Mouse (Mus musculus) liver, embryonic 14.5 days (tissue): ENCODE data around the gene Snrpa1. TPM values are rescaled to one million over a fixed set of nuclear protein-coding genes. Genes with fewer than 3 reads are reported as not detected.

ENCODE experiments used
- ATAC-seq: fragments of 200-750 bp; cut with Nextera tagmentation; 2 replicates; pipeline ENCODE4 v1.8.0; 2017; ENCODE audit warnings: moderate number of reproducible peaks, mild to moderate bottlenecking, moderate library complexity; ENCODE audit not compliant: insufficient read depth
- DNase-seq, 3 experiments: peaks; one replicate each; pipeline ENCODE4 v3.0.0-alpha.2; 2012 to 2013; ENCODE audit warnings: low read depth in 3 of 3, low spot score in 3 of 3
- H3K27ac ChIP-seq: fragments of 300-500 bp; sonication (generic); 2 replicates; pipeline ENCODE4 v1.5.1; 2014; ENCODE audit warnings: moderate library complexity, mild to moderate bottlenecking, control low read depth, inconsistent platforms
- H3K27me3 ChIP-seq: fragments of 300-500 bp; sonication (generic); 2 replicates; pipeline ENCODE4 v1.6.1; 2014; ENCODE audit warnings: mild to moderate bottlenecking, low read length, moderate library complexity; ENCODE audit not compliant: control insufficient read depth, insufficient read depth
- H3K36me3 ChIP-seq: fragments of 300-500 bp; sonication (generic); replicated peaks from 2 replicates; pipeline ENCODE4 v1.6.1; 2014; ENCODE audit warnings: low read depth; ENCODE audit not compliant: control insufficient read depth, insufficient read depth
- H3K4me1 ChIP-seq, 2 experiments: fragments of 200-500 bp in 1 of 2; fragments of 300-500 bp in 1 of 2; sonication (generic) in 1 of 2; replicated peaks; 2 replicates each; pipeline ENCODE4 v1.6.1; 2012 to 2014; ENCODE audit warnings: antibody characterized with exemption in 1 of 2, inconsistent platforms in 1 of 2, low read length in 1 of 2; ENCODE audit not compliant: control insufficient read depth in 2 of 2, insufficient read depth in 2 of 2
- H3K4me2 ChIP-seq: fragments of 300-500 bp; sonication (generic); 2 replicates; pipeline ENCODE4 v1.6.1; 2014; ENCODE audit warnings: low read depth, mild to moderate bottlenecking, control low read depth, moderate library complexity
- H3K4me3 ChIP-seq, 2 experiments: fragments of 200-500 bp in 1 of 2; fragments of 300-500 bp in 1 of 2; sonication (generic) in 1 of 2; 2 replicates each; pipeline ENCODE4 v1.5.1; 2012 to 2014; ENCODE audit warnings: low read depth in 2 of 2, low read length in 2 of 2, mild to moderate bottlenecking in 2 of 2, control low read depth in 1 of 2, inconsistent platforms in 1 of 2, moderate library complexity in 1 of 2; ENCODE audit not compliant: insufficient read depth in 1 of 2
- H3K9ac ChIP-seq: fragments of 300-500 bp; sonication (generic); replicated peaks from 2 replicates; pipeline ENCODE4 v1.6.1; 2014; ENCODE audit warnings: mild to moderate bottlenecking, control low read depth, moderate library complexity
- H3K9me3 ChIP-seq: fragments of 300-500 bp; sonication (generic); 2 replicates; pipeline ENCODE4 v1.6.1; 2016; ENCODE audit warnings: low read length, mixed read lengths; ENCODE audit not compliant: control insufficient read depth
- CTCF ChIP-seq: IDR thresholded peaks from 2 replicates; pipeline ENCODE4 v1.5.1; 2016; ENCODE audit warnings: antibody characterized with exemption, low read depth, control low read depth
- EP300 ChIP-seq: IDR thresholded peaks from 2 replicates; pipeline ENCODE4 v1.6.1; 2016; ENCODE audit warnings: antibody characterized with exemption, low read depth
- WGBS: fragments of 180-500 bp; shearing (Covaris S2); extraction: QIAGEN DNeasy Blood & Tissue Kit; methylation state at CpG from one replicate; pipeline ENCODE4 v1.1.7; 2014; ENCODE audit not compliant: insufficient replicate concordance; 5-methylcytosine and 5-hydroxymethylcytosine counted together
- polyA plus RNA-seq, 2 experiments: library from polyadenylated mRNA; depleted of rRNA in 1 of 2; stranded (reverse) in 1 of 2; unstranded in 1 of 2; fragments of >200 nt; fragmentation: Nextera tagmentation in 1 of 2; extraction: Ambion mirVana in 1 of 2; gene quantifications; 2 replicates each; pipeline versions ENCODE4 v1.2.1 to v1.2.3; 2012 to 2014

Snrpa1 gene
- polyA plus RNA-seq, 2 experiments, result 43.9 to 88.4 TPM

DNA sequence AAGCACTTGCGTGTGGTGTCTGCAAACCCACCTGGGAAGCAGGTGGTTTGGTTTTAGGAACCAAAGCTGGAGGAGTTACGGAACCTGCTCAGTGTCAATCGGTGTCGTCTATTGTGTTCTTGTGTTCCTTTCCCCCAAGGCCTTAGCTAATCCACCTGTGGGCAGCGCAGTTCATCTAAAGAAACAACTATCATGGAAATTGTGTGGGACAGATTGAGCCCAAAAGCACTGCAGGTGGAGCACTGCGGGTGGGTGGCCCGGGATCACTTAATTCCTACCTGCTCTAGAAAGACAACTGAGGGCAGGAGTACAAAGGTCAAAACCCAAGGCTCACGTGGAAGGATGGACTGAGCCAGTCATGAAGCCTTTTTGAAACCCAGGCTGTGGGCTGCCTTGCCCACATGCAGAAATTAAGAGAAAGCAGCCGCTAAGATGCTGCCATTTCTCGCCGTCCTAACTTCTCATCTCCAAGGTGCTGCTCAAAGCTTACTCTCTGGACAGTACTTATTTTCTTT is 31.9 kb downstream of the Snrpa1 start:
- no peaks in the 10 kb centered on the region for H3K4me1 ChIP-seq
- no peaks in the 10 kb centered on the region for H3K27me3 ChIP-seq
- no peak for ATAC-seq
- WGBS, result 82% methylated on average over 11 of the region's 11 CpGs
- H3K9me3 ChIP-seq, result no peaks in the 10 kb centered on the region
- no peak overlapping the region for H3K4me2 ChIP-seq
- no peak overlapping the region for H3K9ac ChIP-seq
- DNase-seq, result no peak
- no peak overlapping the region for H3K27ac ChIP-seq
- H3K36me3 ChIP-seq, result peaks cover 18% of the 10 kb centered on the region
- H3K4me3 ChIP-seq, result no peak overlapping the region
- TF ChIP-seq CTCF, result no peak
- TF ChIP-seq EP300, result no peak

DNA sequence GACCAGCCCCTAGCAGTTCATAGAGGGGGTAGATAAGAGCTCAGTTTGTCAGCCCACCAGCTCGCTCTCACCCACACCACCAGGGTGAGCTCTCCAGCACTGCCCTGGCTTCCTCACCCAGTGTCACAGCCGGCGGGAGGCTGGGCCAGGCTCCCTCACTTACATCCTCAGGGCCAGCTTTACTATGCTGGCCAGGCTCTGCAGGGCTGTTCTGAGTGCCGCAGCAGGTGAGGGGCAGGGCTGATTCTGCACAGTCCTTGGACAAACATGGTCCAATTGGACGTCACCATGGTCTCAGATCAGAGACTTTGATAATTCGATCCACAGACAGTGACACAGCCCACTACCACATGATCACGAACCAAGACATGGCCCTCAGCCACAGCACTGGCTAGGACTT is 32.8 kb downstream of the Snrpa1 start:
- DNase-seq (no peak), ATAC-seq (0 out of 2 replicates have a peak, but pooled peaks have one; percentile 15)
- no peak overlapping the region for H3K4me3 ChIP-seq
- H3K27me3 ChIP-seq, result no peaks in the 10 kb centered on the region
- WGBS, result 65% methylated on average over 7 of the region's 7 CpGs
- no peak for TF ChIP-seq EP300
- no peak for TF ChIP-seq CTCF
- H3K36me3 ChIP-seq, result peaks cover 18% of the 10 kb centered on the region
- no peaks in the 10 kb centered on the region for H3K4me1 ChIP-seq
- H3K4me2 ChIP-seq, result no peak overlapping the region
- H3K27ac ChIP-seq, result no peak overlapping the region
- H3K9ac ChIP-seq, result no peak overlapping the region
- no peaks in the 10 kb centered on the region for H3K9me3 ChIP-seq

DNA sequence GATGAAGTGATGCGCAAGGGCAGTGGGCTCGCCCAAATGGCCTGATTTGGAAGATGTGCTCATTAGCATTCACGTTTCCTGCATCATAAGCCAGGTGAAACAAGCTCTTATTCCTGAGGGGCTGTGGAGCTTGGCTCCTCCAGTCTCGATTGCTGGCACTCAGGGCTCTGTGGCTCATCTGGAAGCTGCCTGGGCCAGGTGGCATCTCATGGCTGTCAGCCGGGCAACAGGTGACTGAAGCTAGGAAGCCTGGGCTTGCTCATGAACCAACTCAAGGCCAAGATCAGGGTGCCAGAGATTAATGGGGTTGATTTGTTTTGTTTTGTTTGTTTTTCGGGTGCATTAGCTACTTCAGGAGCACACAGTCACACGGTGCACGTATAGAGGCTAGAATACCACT is 33.9 kb downstream of the Snrpa1 start:
- Histone ChIP-seq H3K4me2 (no peak overlapping the region), H3K4me1 (no peaks in the 10 kb centered on the region), H3K9me3 (no peaks in the 10 kb centered on the region), H3K9ac (no peak overlapping the region), H3K36me3 (peaks cover 15% of the 10 kb centered on the region), H3K27ac (no peak overlapping the region), H3K4me3 (no peak overlapping the region), H3K27me3 (no peaks in the 10 kb centered on the region)
- WGBS, result 71% methylated on average over 8 of the region's 8 CpGs
- no peak for DNase-seq
- TF ChIP-seq CTCF (no peak), EP300 (no peak)
- no peak for ATAC-seq

DNA sequence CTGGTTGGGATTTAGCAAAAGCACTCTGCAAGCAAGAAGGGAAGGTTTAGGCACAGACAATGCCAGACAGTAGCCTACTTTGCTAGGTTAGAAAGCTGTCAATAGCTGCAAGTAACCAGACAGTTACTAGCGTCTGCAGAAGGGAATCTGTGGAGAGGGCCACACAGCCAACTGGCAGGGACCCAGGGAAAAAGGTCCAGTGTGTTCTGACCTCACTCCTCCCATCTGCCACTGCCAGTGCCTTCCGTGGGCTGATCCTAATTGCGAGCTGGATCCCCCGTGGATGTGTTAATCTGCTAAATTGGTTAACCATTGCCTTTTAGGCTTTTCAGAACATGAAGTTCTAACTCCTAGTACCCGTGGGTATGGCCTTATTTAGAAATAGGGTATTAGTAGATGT is 35.3 kb downstream of the Snrpa1 start:
- no peak overlapping the region for H3K4me2 ChIP-seq
- no peak for ATAC-seq
- H3K4me1 ChIP-seq, result no peaks in the 10 kb centered on the region
- no peak overlapping the region for H3K4me3 ChIP-seq
- peaks cover 3% of the 10 kb centered on the region for H3K36me3 ChIP-seq
- no peak overlapping the region for H3K27ac ChIP-seq
- TF ChIP-seq CTCF, result no peak
- TF ChIP-seq EP300, result no peak
- no peaks in the 10 kb centered on the region for H3K27me3 ChIP-seq
- no peak overlapping the region for H3K9ac ChIP-seq
- DNase-seq, result no peak
- WGBS, result 63% methylated on average over 5 of the region's 5 CpGs
- no peaks in the 10 kb centered on the region for H3K9me3 ChIP-seq

DNA sequence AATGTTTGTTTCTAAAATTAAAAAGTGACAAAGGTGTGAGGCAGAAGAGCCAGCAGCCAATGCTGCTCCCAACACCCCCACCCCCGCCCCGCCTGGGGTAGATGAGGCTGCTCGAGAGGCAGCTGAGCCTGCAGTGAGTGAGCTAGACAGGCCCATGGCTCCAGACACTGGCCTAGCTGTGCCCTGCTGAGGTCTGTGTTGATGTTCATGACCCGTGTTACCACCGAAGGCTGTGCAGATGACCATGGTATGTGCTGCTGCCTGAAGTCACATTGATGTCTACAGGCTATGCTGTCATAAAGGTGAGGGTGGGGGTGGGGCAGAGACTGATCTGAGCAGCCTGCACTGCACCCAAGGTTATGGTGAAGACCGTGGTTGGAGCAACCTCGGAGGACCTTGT is 40.0 kb downstream of the Snrpa1 start:
- Histone ChIP-seq H3K27me3 (no peaks in the 10 kb centered on the region; the same call in 1 of the 2 replicates), H3K9ac (no peak overlapping the region), H3K4me3 (no peak overlapping the region), H3K36me3 (no peaks in the 10 kb centered on the region), H3K4me1 (no peaks in the 10 kb centered on the region), H3K9me3 (no peaks in the 10 kb centered on the region), H3K4me2 (no peak overlapping the region), H3K27ac (no peak overlapping the region)
- WGBS, result 58% methylated on average over 7 of the region's 7 CpGs
- ATAC-seq (no peak), DNase-seq (no peak)
- no peak for TF ChIP-seq CTCF
- TF ChIP-seq EP300, result no peak
